Mouse (Mus musculus): ENCODE results near the gene Rgl2. TPM values are rescaled to one million over a fixed set of nuclear protein-coding genes. Genes with fewer than 3 reads are reported as not detected.
A peak's percentile ranks its signal among the peaks of the same experiment; 100 is the strongest.

Rgl2 gene
- polyA plus RNA-seq, 1 experiment from 2014 or later: 32.5 TPM

DNA sequence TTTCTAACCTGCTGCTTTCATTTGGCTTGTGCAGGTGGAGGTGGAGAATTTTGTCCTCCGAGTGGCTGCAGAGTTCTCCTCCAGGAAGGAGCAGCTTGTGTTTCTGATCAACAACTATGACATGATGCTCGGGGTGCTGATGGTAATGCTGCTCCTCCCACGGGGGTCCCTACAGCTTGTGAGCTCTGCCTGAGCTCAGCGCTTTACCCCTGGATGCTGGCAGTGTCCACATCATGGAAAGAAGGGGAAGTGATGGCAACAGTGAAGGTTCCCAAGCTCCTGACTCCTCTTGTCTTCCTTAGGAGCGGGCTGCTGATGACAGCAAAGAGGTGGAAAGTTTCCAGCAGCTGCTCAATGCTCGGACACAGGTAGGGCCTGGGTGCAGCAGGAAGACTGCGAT, 33.5 kb downstream of the Rgl2 start:
- no peaks in the 10 kb centered on the region for H3K36me3 ChIP-seq (ENCODE audit: control insufficient read depth, insufficient read depth, low read length)
- ATAC-seq (ENCODE audit: low FRiP score): no peak
- WGBS: 91% methylated on average over 7 of the region's 7 CpGs

DNA sequence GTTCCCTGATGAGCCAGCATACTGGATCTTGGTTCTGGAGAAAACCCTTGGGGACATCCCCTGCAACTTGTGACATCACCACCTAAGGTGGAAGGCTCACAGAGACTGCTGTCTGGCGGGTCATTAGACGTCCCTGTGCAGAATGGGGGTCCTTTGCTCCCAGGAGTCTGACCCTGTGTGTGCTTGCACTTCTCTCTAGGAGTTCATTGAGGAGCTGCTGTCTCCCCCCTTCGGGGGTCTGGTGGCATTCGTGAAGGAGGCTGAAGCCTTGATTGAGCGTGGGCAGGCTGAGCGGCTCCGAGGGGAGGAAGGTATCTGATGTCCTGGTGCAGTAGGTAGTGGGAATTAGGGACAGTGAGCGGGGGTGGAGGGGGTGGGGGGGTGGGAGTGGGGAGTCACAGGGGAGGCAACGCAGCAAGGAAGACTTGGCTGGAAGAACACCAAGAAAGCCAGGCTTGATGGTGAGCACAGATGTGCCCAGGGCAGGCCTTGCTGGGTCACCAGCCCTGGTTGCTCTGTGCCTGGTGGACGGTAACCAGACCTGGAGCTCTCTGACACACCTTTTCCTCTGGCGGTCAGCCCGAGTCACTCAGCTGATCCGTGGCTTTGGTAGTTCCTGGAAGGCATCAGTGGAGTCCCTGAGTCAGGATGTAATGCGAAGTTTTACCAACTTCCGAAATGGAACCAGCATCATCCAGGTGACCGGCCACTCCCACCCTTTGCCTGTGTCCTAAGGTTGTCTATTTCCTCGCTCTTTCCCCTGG, 35.9 kb downstream of the Rgl2 start:
- ATAC-seq (ENCODE audit: low FRiP score) (no peak), DNase-seq (ENCODE audit: low spot score) (no peak)
- no peaks in the 10 kb centered on the region for H3K27me3 ChIP-seq (ENCODE audit: control insufficient read depth, insufficient read depth, low read length)
- H3K9me3 ChIP-seq (ENCODE audit: control insufficient read depth, low read length): no peaks in the 10 kb centered on the region
- no peaks in the 10 kb centered on the region for H3K4me1 ChIP-seq (replicated peaks; ENCODE audit: control insufficient read depth, insufficient read depth, low read length)
- no peak overlapping the region for H3K27ac ChIP-seq (ENCODE audit: low read depth, low read length)
- H3K36me3 ChIP-seq (ENCODE audit: control insufficient read depth, insufficient read depth, low read length): no peaks in the 10 kb centered on the region
- no peak overlapping the region for H3K9ac ChIP-seq (ENCODE audit: low read depth, low read length)
- H3K4me3 ChIP-seq (ENCODE audit: low read depth, low read length): no peak overlapping the region
- WGBS: 92% methylated on average over 17 of the region's 17 CpGs
- no peak overlapping the region for H3K4me2 ChIP-seq (replicated peaks; ENCODE audit: low read depth, low read length)

More for the DNA sequence above, 33.5 kb downstream of the Rgl2 start:
- H3K9ac ChIP-seq (ENCODE audit: low read depth, low read length): no peak overlapping the region
- no peak for DNase-seq (ENCODE audit: low spot score)
- H3K4me3 ChIP-seq (ENCODE audit: low read depth, low read length): no peak overlapping the region
- H3K9me3 ChIP-seq (ENCODE audit: control insufficient read depth, low read length): no peaks in the 10 kb centered on the region
- no peaks in the 10 kb centered on the region for H3K27me3 ChIP-seq (ENCODE audit: control insufficient read depth, insufficient read depth, low read length)
- no peaks in the 10 kb centered on the region for H3K4me1 ChIP-seq (replicated peaks; ENCODE audit: control insufficient read depth, insufficient read depth, low read length)
- H3K27ac ChIP-seq (ENCODE audit: low read depth, low read length): no peak overlapping the region
- no peak overlapping the region for H3K4me2 ChIP-seq (replicated peaks; ENCODE audit: low read depth, low read length)

GRCm38 (mm10) chr17:33965846-33966550, 36.7 kb downstream of the Rgl2 start:
- DNase-seq (ENCODE audit: low spot score) (no peak), ATAC-seq (ENCODE audit: low FRiP score) (no peak)
- Histone ChIP-seq H3K4me2 (replicated peaks; ENCODE audit: low read depth, low read length) (no peak overlapping the region), H3K4me3 (ENCODE audit: low read depth, low read length) (no peak overlapping the region), H3K36me3 (ENCODE audit: control insufficient read depth, insufficient read depth, low read length) (no peaks in the 10 kb centered on the region), H3K9me3 (ENCODE audit: control insufficient read depth, low read length) (no peaks in the 10 kb centered on the region), H3K9ac (ENCODE audit: low read depth, low read length) (no peak overlapping the region), H3K27me3 (ENCODE audit: control insufficient read depth, insufficient read depth, low read length) (no peaks in the 10 kb centered on the region), H3K4me1 (replicated peaks; ENCODE audit: control insufficient read depth, insufficient read depth, low read length) (no peaks in the 10 kb centered on the region), H3K27ac (ENCODE audit: low read depth, low read length) (no peak overlapping the region)
- WGBS: 87% methylated on average over 16 of the region's 16 CpGs

- H3K4me2 ChIP-seq (replicated peaks; ENCODE audit: low read depth, low read length): no peak overlapping the region
- no peaks in the 10 kb centered on the region for H3K36me3 ChIP-seq (ENCODE audit: control insufficient read depth, insufficient read depth, low read length)
- H3K27me3 ChIP-seq (ENCODE audit: control insufficient read depth, insufficient read depth, low read length): no peaks in the 10 kb centered on the region
- H3K27ac ChIP-seq (ENCODE audit: low read depth, low read length): no peak overlapping the region
- WGBS: 2% methylated on average over 9 of the region's 9 CpGs
- DNase-seq (ENCODE audit: low spot score) (peak; percentile 93), ATAC-seq (ENCODE audit: low FRiP score) (peak; percentile 56)
- H3K4me1 ChIP-seq (replicated peaks; ENCODE audit: control insufficient read depth, insufficient read depth, low read length): no peaks in the 10 kb centered on the region
- H3K9ac ChIP-seq (ENCODE audit: low read depth, low read length): no peak overlapping the region
- no peaks in the 10 kb centered on the region for H3K9me3 ChIP-seq (ENCODE audit: control insufficient read depth, low read length)
- no peak overlapping the region for H3K4me3 ChIP-seq (ENCODE audit: low read depth, low read length)
These were observed 39.1 kb downstream of the Rgl2 start for GRCm38 (mm10) chr17:33968489-33968888.

DNA sequence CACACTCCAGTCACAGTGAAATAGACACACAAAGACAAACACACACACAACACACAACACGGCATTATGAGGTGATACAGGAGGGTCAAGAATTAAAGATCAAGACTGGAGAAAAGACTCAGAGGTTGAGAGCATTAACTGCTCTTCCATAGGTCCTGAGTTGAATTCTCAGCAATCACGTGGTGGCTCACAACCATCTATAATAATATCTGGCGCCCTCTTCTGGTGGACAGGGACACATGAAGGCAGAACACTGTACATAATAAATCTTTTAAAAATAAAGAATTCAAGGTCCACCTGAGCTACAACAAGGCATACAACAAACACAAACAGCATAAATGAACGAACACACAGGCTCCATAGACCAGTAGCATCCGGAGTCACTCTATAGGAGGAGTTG, 39.6 kb downstream of the Rgl2 start:
- WGBS: 35% methylated on average over 5 of the region's 5 CpGs

DNA sequence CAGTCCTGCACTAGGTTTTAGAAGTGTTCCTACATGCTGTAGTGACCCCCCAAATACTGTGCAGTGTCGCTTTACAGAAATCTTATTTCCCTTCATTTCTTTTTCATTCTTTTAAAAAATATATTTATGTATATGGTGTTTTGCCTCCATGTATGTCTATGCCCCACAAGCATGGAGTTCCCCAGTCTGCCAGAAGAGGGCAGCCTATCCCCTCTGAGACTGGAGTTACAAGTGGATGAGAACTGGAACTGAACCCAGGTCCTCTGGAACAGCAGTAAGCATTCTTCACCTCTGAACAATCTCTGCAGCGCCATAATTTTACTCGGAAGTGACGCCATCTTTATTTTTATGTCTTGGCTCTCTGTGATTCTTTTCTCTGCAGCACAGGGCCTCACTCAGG, 40.1 kb downstream of the Rgl2 start:
- no peaks in the 10 kb centered on the region for H3K9me3 ChIP-seq (ENCODE audit: control insufficient read depth, low read length)
- H3K9ac ChIP-seq (ENCODE audit: low read depth, low read length): no peak overlapping the region
- no peak overlapping the region for H3K27ac ChIP-seq (ENCODE audit: low read depth, low read length)
- WGBS: 73% methylated on average over 4 of the region's 4 CpGs
- H3K4me2 ChIP-seq (replicated peaks; ENCODE audit: low read depth, low read length): no peak overlapping the region
- H3K4me1 ChIP-seq (replicated peaks; ENCODE audit: control insufficient read depth, insufficient read depth, low read length): no peaks in the 10 kb centered on the region
- H3K27me3 ChIP-seq (ENCODE audit: control insufficient read depth, insufficient read depth, low read length): no peaks in the 10 kb centered on the region
- no peaks in the 10 kb centered on the region for H3K36me3 ChIP-seq (ENCODE audit: control insufficient read depth, insufficient read depth, low read length)
- ATAC-seq (ENCODE audit: low FRiP score) (no peak), DNase-seq (ENCODE audit: low spot score) (no peak)
- no peak overlapping the region for H3K4me3 ChIP-seq (ENCODE audit: low read depth, low read length)

More for the DNA sequence above, 39.6 kb downstream of the Rgl2 start:
- peak; percentile 57 for DNase-seq (ENCODE audit: low spot score)
- Histone ChIP-seq H3K9ac (ENCODE audit: low read depth, low read length) (no peak overlapping the region), H3K4me2 (replicated peaks; ENCODE audit: low read depth, low read length) (no peak overlapping the region), H3K9me3 (ENCODE audit: control insufficient read depth, low read length) (no peaks in the 10 kb centered on the region), H3K27ac (ENCODE audit: low read depth, low read length) (no peak overlapping the region), H3K4me1 (replicated peaks; ENCODE audit: control insufficient read depth, insufficient read depth, low read length) (no peaks in the 10 kb centered on the region), H3K4me3 (ENCODE audit: low read depth, low read length) (no peak overlapping the region), H3K27me3 (ENCODE audit: control insufficient read depth, insufficient read depth, low read length) (no peaks in the 10 kb centered on the region), H3K36me3 (ENCODE audit: control insufficient read depth, insufficient read depth, low read length) (no peaks in the 10 kb centered on the region)
- peak; percentile 43 for ATAC-seq (ENCODE audit: low FRiP score)

DNA sequence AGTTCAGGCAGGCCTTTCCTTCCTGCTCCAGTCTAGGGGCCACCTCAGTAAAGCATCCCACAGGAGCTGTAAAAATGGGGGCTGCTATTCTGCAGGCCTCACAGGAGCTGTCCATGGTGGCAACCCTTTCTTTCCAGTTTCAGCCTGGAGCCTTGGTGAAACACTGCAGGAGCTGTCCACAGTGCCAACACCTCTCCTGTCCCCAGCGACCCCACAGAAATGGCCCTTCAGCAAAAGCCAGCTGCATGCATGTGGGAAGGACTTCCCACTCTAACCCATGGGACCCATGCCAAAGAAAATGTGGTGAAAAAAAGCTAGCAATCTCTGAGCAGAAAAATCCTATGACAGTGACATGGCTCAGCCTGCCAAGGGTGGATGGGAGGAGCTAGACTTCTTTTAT, 43.3 kb downstream of the Rgl2 start:
- Histone ChIP-seq H3K9ac (ENCODE audit: low read depth, low read length) (no peak overlapping the region), H3K4me1 (replicated peaks; ENCODE audit: control insufficient read depth, insufficient read depth, low read length) (no peaks in the 10 kb centered on the region), H3K27ac (ENCODE audit: low read depth, low read length) (no peak overlapping the region), H3K4me2 (replicated peaks; ENCODE audit: low read depth, low read length) (no peak overlapping the region), H3K36me3 (ENCODE audit: control insufficient read depth, insufficient read depth, low read length) (no peaks in the 10 kb centered on the region), H3K4me3 (ENCODE audit: low read depth, low read length) (no peak overlapping the region), H3K27me3 (ENCODE audit: control insufficient read depth, insufficient read depth, low read length) (peaks cover 10% of the 10 kb centered on the region), H3K9me3 (ENCODE audit: control insufficient read depth, low read length) (no peaks in the 10 kb centered on the region)
- peak; percentile 53 for DNase-seq (ENCODE audit: low spot score)
- WGBS: 8% methylated on average over 1 of the region's 1 CpGs
- ATAC-seq (ENCODE audit: low FRiP score): no peak

GRCm38 (mm10) chr17:33973572-33973971, 44.2 kb downstream of the Rgl2 start:
- H3K27me3 ChIP-seq (ENCODE audit: control insufficient read depth, insufficient read depth, low read length): peaks cover 19% of the 10 kb centered on the region
- H3K27ac ChIP-seq (ENCODE audit: low read depth, low read length): no peak overlapping the region
- no peak overlapping the region for H3K4me3 ChIP-seq (ENCODE audit: low read depth, low read length)
- WGBS: 62% methylated on average over 3 of the region's 3 CpGs
- H3K4me1 ChIP-seq (replicated peaks; ENCODE audit: control insufficient read depth, insufficient read depth, low read length): no peaks in the 10 kb centered on the region
- no peaks in the 10 kb centered on the region for H3K9me3 ChIP-seq (ENCODE audit: control insufficient read depth, low read length)
- H3K4me2 ChIP-seq (replicated peaks; ENCODE audit: low read depth, low read length): no peak overlapping the region
- no peak for DNase-seq (ENCODE audit: low spot score)
- no peaks in the 10 kb centered on the region for H3K36me3 ChIP-seq (ENCODE audit: control insufficient read depth, insufficient read depth, low read length)
- ATAC-seq (ENCODE audit: low FRiP score): no peak
- H3K9ac ChIP-seq (ENCODE audit: low read depth, low read length): no peak overlapping the region

Data from hindbrain, embryonic 11.5 days (tissue).